8 mouse cellular contexts compared by ENCODE assay signal in the genomic region with DNA sequence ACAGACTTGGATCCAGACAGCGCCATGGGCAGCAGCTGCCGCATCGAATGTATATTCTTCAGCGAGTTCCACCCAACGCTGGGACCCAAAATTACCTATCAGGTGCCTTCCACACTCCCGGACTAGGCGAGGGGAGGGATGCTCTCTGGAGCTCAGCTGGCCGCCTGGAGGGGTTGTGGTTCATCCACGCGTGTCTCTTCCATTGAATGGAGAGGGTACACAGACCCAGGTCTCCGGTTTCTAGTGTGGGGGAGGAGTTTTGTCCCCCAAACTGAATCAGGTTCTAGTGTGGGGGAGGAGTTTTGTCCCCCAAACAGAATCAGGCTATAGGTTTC. TPM values are rescaled to one million over a fixed set of nuclear protein-coding genes. Genes with fewer than 3 reads are reported as not detected.
DNase-seq lines count a peak whose midpoint lies in the region; ATAC-seq lines count a peak whose summit lies in the region.

No protein-coding gene starts in this region.

- 2% methylated on average over 11 of the region's 11 CpGs for WGBS in heart, embryonic 14.5 days
- 2% methylated on average over 11 of the region's 11 CpGs for WGBS in hindbrain, embryonic 13.5 days
- 1% methylated on average over 11 of the region's 11 CpGs for WGBS in midbrain, embryonic 11.5 days

- H3K27me3 ChIP-seq in heart, embryonic 14.5 days (ENCODE audit: control insufficient read depth, insufficient read depth, low read length) = no peaks in the 10 kb centered on the region
- H3K27me3 ChIP-seq in hindbrain, embryonic 13.5 days = no peaks in the 10 kb centered on the region
- no peaks in the 10 kb centered on the region; the same call in 1 of the 2 replicates for H3K27me3 ChIP-seq in midbrain, embryonic 11.5 days (ENCODE audit: control insufficient read depth, insufficient read depth, low read length)

- ATAC-seq in heart, embryonic 14.5 days (ENCODE audit: insufficient number of reproducible peaks, insufficient read depth, low FRiP score, low read depth) = no peak
- peak; percentile 2 for ATAC-seq in activated CD4-positive, CD25-positive, alpha-beta regulatory T cell, adult 4 months
- ATAC-seq in hindbrain, embryonic 13.5 days (ENCODE audit: low FRiP score) = peak; percentile 25; the same call in 1 of the 2 replicates
- peak; percentile 8; the same call in 1 of the 2 replicates for ATAC-seq in midbrain, embryonic 11.5 days (ENCODE audit: low FRiP score)

- peak overlapping the region in 1 of 2 experiments; percentile 31; a peak in 1 of 4 replicates for H3K27ac ChIP-seq in heart, embryonic 14.5 days (replicated peaks in 1 of 2; ENCODE audit: control insufficient read depth in 1 of 2, insufficient read depth in 1 of 2, low read depth in 2 of 2, low read length in 2 of 2)
- H3K27ac ChIP-seq in hindbrain, embryonic 13.5 days = peak overlapping the region; percentile 74
- no peak overlapping the region for H3K27ac ChIP-seq in midbrain, embryonic 11.5 days (ENCODE audit: low read depth, low read length)

- DNase-seq in heart, postnatal 36 days = no peak
- no peak for DNase-seq in midbrain, embryonic 11.5 days (ENCODE audit: low spot score, missing footprints)
- no peak for DNase-seq in spleen, postnatal 36 days (ENCODE audit: low spot score in 2 of 2)
- no peak for DNase-seq in frontal cortex, postnatal 25 days (ENCODE audit: low spot score in 2 of 2)
- DNase-seq in left cerebral cortex, postnatal 10 days (ENCODE audit: extremely low spot score in 1 of 2, low spot score in 2 of 2) = no peak

- H3K4me1 ChIP-seq in heart, embryonic 14.5 days (ENCODE audit: control insufficient read depth in 2 of 2, insufficient read depth in 2 of 2, low read length in 2 of 2) = peaks cover 18 to 28% of the 10 kb centered on the region in 2 experiments
- H3K4me1 ChIP-seq in hindbrain, embryonic 13.5 days (replicated peaks) = peaks cover 63% of the 10 kb centered on the region
- peaks cover 21% of the 10 kb centered on the region for H3K4me1 ChIP-seq in midbrain, embryonic 11.5 days (ENCODE audit: control insufficient read depth, insufficient read depth, low read length)

- H3K9me3 ChIP-seq in heart, embryonic 14.5 days (ENCODE audit: control insufficient read depth, low read length) = no peaks in the 10 kb centered on the region
- H3K9me3 ChIP-seq in hindbrain, embryonic 13.5 days = no peaks in the 10 kb centered on the region
- no peaks in the 10 kb centered on the region for H3K9me3 ChIP-seq in midbrain, embryonic 11.5 days (ENCODE audit: control insufficient read depth, low read length)

- intact Hi-C loops in heart, postnatal 36 days (cut with DNase I) = no loop called here
- intact Hi-C loops in left cerebral cortex, postnatal 10 days (cut with DNase I) = no loop called here

- H3K9ac ChIP-seq in heart, embryonic 14.5 days (ENCODE audit: low read length) = peak overlapping the region; percentile 73
- peak overlapping the region; percentile 72 for H3K9ac ChIP-seq in hindbrain, embryonic 13.5 days
- H3K9ac ChIP-seq in midbrain, embryonic 11.5 days (ENCODE audit: low read length) = peak overlapping the region; percentile 72

- H3K36me3 ChIP-seq in heart, embryonic 14.5 days (ENCODE audit: control insufficient read depth, insufficient read depth, low read length) = peaks cover 52% of the 10 kb centered on the region
- H3K36me3 ChIP-seq in hindbrain, embryonic 13.5 days = peaks cover 50% of the 10 kb centered on the region
- H3K36me3 ChIP-seq in midbrain, embryonic 11.5 days (ENCODE audit: control insufficient read depth, insufficient read depth, low read length) = peaks cover 14% of the 10 kb centered on the region

- H3K4me3 ChIP-seq in heart, embryonic 14.5 days (ENCODE audit: control insufficient read depth in 1 of 2, insufficient read depth in 1 of 2, low read depth in 1 of 2, low read length in 2 of 2) = peak overlapping the region; percentile 69 to 86
- H3K4me3 ChIP-seq in hindbrain, embryonic 13.5 days = peak overlapping the region; percentile 64
- peak overlapping the region; percentile 71 for H3K4me3 ChIP-seq in midbrain, embryonic 11.5 days (ENCODE audit: low read depth, low read length)

- peak overlapping the region; percentile 94 for H3K4me2 ChIP-seq in heart, embryonic 14.5 days (ENCODE audit: low read length)
- peak overlapping the region; percentile 83 for H3K4me2 ChIP-seq in hindbrain, embryonic 13.5 days
- H3K4me2 ChIP-seq in midbrain, embryonic 11.5 days = peak overlapping the region; percentile 65

RNA-seq across cellular contexts. Expression of gene Nprl2, which starts 0.3 kb away (rescaled TPM):
- polyA plus RNA-seq in heart, embryonic 14.5 days (2014; fragmentation: Nextera tagmentation; extraction: Ambion mirVana) = 28.4 and 31.6 TPM in 2 replicates
- total RNA-seq in heart, postnatal 36 days (2021) = 10 to 100 TPM; 17.5 to 18.5 TPM
- 10 to 100 TPM; 44.5 to 45.2 TPM for polyA plus RNA-seq in activated CD4-positive, CD25-positive, alpha-beta regulatory T cell, adult 4 months (2017; shearing (Covaris generic))
- 68.6 and 71.1 TPM in 2 replicates for polyA plus RNA-seq in hindbrain, embryonic 13.5 days (2015; fragmentation: Nextera tagmentation; extraction: Ambion mirVana)
- 39.1 and 43.3 TPM in 2 replicates for polyA plus RNA-seq in midbrain, embryonic 11.5 days (2014; fragmentation: Nextera tagmentation; extraction: Ambion mirVana)
- 10 to 100 TPM; 34.1 to 37.8 TPM for total RNA-seq in left cerebral cortex, postnatal 10 days (2021)

RNA-seq across cellular contexts. Expression of gene Cyb561d2, which starts 0.3 kb away (rescaled TPM):
- 17.6 and 22.8 TPM in 2 replicates for polyA plus RNA-seq in heart, embryonic 14.5 days (2014; fragmentation: Nextera tagmentation; extraction: Ambion mirVana)
- 1 to 10 TPM; 4.7 to 5.3 TPM for total RNA-seq in heart, postnatal 36 days (2021)
- polyA plus RNA-seq in activated CD4-positive, CD25-positive, alpha-beta regulatory T cell, adult 4 months (2017; shearing (Covaris generic)) = 10 to 100 TPM; 65.7 to 82.2 TPM
- polyA plus RNA-seq in hindbrain, embryonic 13.5 days (2015; fragmentation: Nextera tagmentation; extraction: Ambion mirVana) = 38.9 and 39.1 TPM in 2 replicates
- 18.3 and 18.9 TPM in 2 replicates for polyA plus RNA-seq in midbrain, embryonic 11.5 days (2014; fragmentation: Nextera tagmentation; extraction: Ambion mirVana)
- 10 to 100 TPM; 19.0 to 21.4 TPM for total RNA-seq in left cerebral cortex, postnatal 10 days (2021)

RNA-seq across cellular contexts. Expression of gene Zmynd10, which starts 4.8 kb away (rescaled TPM):
- polyA plus RNA-seq in heart, embryonic 14.5 days (2014; fragmentation: Nextera tagmentation; extraction: Ambion mirVana) = 0.27 TPM in 1 of 2 replicates, not detected in the other
- not detected for total RNA-seq in heart, postnatal 36 days (2021)
- 1 to 10 TPM in 1 of 2 experiments, under 1 TPM in 1; 0.83 to 3.2 TPM for polyA plus RNA-seq in activated CD4-positive, CD25-positive, alpha-beta regulatory T cell, adult 4 months (2017; shearing (Covaris generic))
- 2.6 and 4.0 TPM in 2 replicates for polyA plus RNA-seq in hindbrain, embryonic 13.5 days (2015; fragmentation: Nextera tagmentation; extraction: Ambion mirVana)
- 0.33 and 0.49 TPM in 2 replicates for polyA plus RNA-seq in midbrain, embryonic 11.5 days (2014; fragmentation: Nextera tagmentation; extraction: Ambion mirVana)
- 1 to 10 TPM; 1.8 to 2.9 TPM for total RNA-seq in left cerebral cortex, postnatal 10 days (2021)

RNA-seq across cellular contexts. Expression of gene Tmem115, which starts 8.6 kb away (rescaled TPM):
- polyA plus RNA-seq in heart, embryonic 14.5 days (2014; fragmentation: Nextera tagmentation; extraction: Ambion mirVana) = 38.6 and 39.7 TPM in 2 replicates
- total RNA-seq in heart, postnatal 36 days (2021) = 10 to 100 TPM; 22.7 to 26.8 TPM
- polyA plus RNA-seq in activated CD4-positive, CD25-positive, alpha-beta regulatory T cell, adult 4 months (2017; shearing (Covaris generic)) = 10 to 100 TPM; 19.3 to 24.9 TPM
- 44.7 and 46.0 TPM in 2 replicates for polyA plus RNA-seq in hindbrain, embryonic 13.5 days (2015; fragmentation: Nextera tagmentation; extraction: Ambion mirVana)
- polyA plus RNA-seq in midbrain, embryonic 11.5 days (2014; fragmentation: Nextera tagmentation; extraction: Ambion mirVana) = 40.9 and 44.6 TPM in 2 replicates
- 10 to 100 TPM; 31.8 to 35.7 TPM for total RNA-seq in left cerebral cortex, postnatal 10 days (2021)

RNA-seq across cellular contexts. Expression of gene Rassf1, which starts 9.0 kb away (rescaled TPM):
- 42.5 and 47.7 TPM in 2 replicates for polyA plus RNA-seq in heart, embryonic 14.5 days (2014; fragmentation: Nextera tagmentation; extraction: Ambion mirVana)
- 10 to 100 TPM; 16.5 to 17.3 TPM for total RNA-seq in heart, postnatal 36 days (2021)
- polyA plus RNA-seq in activated CD4-positive, CD25-positive, alpha-beta regulatory T cell, adult 4 months (2017; shearing (Covaris generic)) = 10 to 100 TPM; 74.8 to 81.7 TPM
- 36.7 and 36.9 TPM in 2 replicates for polyA plus RNA-seq in hindbrain, embryonic 13.5 days (2015; fragmentation: Nextera tagmentation; extraction: Ambion mirVana)
- 40.5 and 44.0 TPM in 2 replicates for polyA plus RNA-seq in midbrain, embryonic 11.5 days (2014; fragmentation: Nextera tagmentation; extraction: Ambion mirVana)
- total RNA-seq in left cerebral cortex, postnatal 10 days (2021) = 10 to 100 TPM; 14.7 to 14.9 TPM
